Mouse (Mus musculus): ENCODE measurements around the gene Als2.

Gene Als2

DNA sequence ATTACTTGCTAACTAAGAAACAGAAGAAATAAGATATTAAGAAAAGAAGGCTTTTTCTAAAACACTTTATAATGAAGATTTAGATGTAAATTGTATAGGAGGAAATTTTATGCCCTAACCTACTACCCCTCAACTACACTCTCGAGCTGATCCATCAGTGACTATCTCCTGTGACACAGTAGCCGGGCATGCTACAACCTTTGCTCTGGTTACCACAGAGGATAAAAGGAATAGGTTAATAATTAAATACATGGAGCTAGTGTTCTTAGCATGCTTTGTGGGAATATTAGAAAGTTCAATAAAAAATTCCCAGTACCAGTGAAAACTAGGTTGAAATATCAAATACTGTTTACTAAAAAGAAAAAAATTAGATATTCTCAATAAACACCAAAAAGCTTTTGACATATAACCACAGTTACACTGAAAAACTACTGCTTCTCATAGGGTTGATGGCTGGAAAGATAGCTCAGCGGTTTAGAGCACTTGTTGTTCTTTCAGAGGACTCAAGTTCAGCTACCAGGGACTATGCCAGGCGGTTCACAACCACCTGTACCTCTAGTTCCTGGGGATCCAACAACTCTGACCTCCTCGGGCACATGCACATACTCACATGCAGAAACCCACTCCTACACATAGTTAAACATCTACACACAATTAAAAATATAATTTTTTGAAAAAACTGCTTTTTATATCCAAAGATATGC is 24.8 kb downstream of the Als2 start:
- in situ Hi-C loops (cut with MboI, MseI) = no loop called here

DNA sequence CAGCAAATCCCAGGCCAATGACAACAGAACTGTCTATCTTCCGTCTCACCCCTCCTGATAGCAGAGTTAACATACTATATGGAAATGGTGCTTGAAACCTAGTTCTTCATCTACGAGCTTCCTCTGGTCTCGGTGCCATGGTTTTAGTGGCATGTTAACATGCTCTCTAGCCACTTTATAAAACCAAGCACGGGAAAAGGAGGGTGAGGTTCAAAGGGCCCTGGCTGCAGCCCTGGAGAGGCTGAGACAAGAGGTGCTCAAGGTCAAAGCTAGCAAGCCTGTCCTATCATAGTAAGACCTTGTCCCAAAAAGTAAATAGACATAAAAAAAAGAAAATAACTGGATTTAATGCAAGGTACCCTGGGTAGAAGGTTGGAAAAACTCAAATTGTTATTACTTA is 25.4 kb downstream of the Als2 start:
- in situ Hi-C loops (cut with MboI, MseI) = no loop called here

DNA sequence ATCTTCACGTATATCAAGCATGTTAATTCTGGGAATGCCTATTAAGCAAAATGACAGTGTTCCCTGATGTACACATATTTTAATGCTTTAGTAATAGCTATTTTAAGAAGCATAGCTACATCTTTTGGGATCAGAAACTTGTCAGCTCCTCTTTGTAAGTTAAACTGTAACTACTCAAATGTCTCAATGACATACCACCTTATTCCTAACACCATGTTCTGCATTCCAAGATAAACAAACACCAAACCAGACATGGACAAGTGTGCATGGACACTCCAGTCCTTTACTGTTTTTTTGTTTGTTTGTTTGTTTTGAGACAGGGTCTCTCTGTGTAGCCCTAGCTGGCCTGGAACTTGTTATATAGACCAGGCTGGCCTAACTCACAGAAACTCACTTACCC is 28.7 kb downstream of the Als2 start:
- in situ Hi-C loops (cut with MboI, MseI) = no loop called here

DNA sequence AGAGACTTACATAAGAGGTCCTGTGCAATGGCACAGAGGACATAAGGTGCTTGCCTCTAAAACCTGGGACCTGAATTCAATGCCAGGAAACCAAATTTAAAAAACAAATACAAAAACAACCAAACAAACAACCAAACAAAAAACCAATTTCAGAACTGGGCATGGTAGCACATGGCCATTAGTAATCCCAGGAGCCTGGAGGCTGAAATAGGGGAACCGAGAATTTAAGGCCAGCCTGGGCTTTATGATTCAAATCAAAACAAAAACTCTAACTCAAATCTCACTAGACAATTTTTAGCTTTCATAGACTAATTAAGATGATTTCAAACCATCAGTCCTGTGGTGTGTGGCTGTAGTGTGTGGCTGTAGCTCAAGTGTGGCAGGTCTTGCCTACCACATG is 32.5 kb downstream of the Als2 start:
- in situ Hi-C loops (cut with MboI, MseI) = no loop called here

DNA sequence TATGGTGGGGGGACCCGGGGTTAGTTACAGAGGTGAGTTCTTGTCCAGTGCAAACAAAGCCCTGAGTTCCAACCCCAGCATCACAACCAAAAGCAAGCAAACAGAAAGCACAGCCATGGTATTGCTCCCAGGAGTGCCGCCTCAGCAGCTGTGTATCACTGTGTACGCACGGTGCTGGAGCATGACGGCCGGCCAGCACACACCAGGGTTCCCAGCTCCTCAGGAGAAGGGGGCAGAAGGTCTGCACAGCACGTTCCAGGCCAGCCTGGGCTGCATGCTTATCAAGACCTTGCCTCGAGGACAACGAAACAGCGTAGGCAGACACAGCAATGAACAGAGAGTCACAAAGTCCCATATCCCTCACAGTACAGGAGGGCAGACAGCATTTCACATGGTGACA is 34.7 kb downstream of the Als2 start:
- in situ Hi-C loops (cut with MboI, MseI) = no loop called here

DNA sequence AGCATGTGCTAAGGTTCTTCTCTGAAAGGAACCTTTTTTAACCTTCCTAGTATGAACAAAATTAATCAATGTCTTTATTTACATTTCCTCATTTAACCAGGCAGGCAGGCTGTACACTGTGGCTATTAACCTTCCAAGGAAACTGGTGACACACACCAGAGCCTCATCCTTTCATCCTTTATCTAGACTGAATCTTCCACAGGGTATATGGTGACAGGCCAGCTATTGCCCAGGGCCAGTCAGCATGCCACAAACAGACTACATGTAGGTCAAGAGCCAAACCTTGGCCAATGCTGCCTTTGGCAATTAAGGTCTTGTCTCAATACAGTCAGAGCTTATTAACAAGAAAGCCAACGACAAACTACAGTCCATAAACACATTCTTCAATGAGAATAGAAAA is 35.5 kb downstream of the Als2 start:
- in situ Hi-C loops (cut with MboI, MseI) = no loop called here

DNA sequence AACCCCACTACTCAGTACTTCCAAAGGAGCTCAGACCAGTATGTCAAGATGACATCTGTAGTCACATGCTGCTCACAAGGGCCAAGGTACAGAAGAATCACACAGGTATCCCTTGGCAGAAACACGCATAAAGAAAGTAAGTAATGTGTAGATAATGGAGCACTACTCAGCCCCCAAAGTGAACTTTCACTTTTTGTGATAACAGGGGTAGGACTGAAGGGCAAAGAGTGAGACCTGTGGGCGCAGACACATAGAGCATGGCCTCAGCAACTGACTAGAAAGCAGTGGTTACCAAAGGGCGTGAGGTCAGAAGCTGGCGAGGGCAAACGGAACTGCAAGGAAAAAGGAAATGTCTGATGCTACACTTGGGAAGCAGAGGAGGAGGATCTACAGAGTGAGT is 36.1 kb downstream of the Als2 start:
- in situ Hi-C loops (cut with MboI, MseI) = no loop called here

DNA sequence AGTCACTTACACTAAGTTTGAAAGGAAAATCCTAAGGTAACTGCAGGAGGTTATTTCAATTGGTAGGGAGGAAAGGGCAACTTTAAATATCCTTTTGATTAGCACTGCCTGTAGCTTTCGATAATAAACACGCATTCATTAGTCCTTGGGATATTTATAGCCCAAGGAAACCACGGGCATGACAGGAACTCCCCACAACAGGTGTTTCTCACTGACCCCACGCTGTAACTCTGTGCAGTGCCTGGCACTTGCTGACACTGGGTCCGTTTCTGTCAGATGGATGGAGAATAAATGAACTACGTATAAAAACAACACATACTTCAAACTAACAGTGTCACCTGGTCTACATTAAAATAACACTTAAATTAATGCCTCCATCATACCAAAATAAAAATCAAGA is 42.1 kb downstream of the Als2 start:
- in situ Hi-C loops (cut with MboI, MseI) = no loop called here

DNA sequence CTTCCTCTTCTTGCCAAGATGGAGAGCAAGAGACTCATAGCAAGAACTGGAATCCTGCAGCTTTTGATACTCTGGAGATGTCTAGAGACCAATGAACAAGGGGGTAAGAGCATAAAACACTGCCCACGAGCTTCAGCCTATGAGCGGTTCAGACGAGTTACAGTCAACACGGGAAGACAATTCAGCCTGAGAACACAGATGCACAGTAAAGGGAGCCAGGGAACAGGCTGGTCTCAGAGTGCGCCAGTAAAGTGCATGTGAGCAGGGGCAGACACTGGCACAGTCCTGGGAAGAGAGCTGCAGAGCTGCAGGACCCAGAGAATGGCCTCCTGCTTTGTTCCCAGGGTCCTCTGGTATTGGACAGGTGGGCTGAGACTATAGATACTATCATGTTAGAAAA is 49.2 kb downstream of the Als2 start:
- in situ Hi-C loops (cut with MboI, MseI) = no loop called here

DNA sequence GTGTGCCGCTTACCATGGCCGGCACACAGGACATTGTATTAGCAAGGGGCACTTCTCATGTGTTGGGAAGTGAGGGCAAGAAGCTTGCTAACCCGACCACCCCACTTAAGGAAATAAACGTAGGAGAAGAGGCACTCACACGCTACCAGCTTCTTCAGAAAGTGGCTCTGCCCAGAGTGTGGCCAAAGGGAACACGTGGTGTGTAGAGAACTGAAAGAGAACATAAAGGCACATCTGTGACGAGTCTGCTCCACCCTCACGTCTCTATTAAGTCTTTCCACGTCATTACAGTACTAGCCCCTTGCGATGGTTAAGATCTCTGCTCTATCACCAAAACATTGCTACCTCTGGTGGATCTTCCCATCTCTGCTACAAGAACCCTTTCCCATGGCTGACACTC is 50.7 kb downstream of the Als2 start:
- in situ Hi-C loops (cut with MboI, MseI) = no loop called here

DNA sequence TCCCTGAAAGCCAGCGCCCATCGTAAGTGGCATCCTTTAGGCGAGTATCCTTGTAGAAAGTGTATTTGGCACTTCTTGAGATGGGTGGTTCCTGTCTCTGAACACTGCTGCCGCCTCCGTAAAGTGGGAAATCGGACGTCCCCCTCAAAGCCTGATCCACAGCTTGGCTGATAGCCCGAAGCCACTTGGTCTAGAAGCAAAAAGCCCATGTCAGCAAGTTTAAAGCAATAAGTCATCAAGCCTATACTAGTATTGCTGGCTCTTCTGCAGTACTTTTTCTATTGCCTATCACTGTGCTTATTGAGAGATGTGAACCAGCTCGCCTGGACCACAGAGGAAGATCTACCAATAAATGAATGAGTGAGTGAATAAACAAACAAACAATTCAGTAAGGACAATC is 51.6 kb downstream of the Als2 start:
- in situ Hi-C loops (cut with MboI, MseI) = no loop called here

DNA sequence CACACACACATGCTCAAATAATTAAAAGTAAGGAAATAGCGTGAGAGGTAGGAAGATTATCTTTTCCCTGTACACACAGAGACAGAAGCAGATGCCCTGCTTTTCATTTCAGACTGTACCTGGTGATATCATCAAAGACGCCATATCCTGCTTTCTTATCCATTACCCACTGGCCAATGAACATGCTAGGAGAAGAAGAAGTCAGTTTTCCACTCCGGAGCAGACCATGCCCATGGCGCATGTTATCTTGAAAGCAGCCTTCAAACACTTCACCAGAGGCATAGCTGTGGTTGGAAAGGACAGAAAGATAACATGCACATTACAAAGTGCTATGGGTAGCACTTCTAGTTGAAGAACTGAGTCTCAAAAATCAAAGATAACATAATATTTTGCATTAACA is 54.0 kb downstream of the Als2 start:
- in situ Hi-C loops (cut with MboI, MseI) = no loop called here

DNA sequence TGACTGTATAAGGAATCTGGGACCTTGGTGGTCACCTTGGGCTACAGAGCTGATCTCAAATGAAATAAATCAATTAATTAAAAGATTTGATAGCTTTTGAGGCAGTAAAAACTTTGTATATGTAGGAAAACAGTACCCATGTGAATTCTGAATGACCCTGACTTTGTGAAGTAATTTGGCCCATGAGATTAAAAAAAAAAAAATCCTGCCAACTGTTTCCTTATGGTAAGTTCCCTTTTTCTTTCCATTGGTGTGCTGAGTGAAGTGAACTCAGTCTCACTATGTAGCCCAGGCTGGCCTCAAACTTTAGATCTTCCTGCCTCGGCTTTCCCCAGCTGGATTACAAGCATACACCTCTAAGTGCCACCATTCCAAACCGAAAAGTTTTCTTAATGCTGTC is 54.7 kb downstream of the Als2 start:
- in situ Hi-C loops (cut with MboI, MseI) = no loop called here

DNA sequence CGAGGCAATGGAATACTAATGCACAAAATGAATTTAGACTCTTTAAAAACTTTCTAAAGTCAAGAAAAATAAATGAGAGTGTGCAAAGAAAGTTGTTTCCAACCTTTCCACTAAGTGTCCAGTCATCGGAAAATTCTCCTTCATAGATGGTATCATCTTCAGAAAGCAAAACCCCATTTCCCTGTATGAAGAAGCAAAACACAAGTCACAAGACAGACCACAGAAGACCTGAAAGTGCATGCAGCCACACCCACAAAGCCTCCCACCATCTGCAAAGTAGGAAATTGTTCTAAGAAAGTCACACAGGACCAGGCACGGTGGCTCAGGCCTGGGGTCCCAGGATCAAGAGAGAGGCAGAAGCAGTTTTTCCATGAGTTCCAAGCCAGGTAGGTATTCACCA is 57.0 kb downstream of the Als2 start:
- in situ Hi-C loops (cut with MboI, MseI) = no loop called here

DNA sequence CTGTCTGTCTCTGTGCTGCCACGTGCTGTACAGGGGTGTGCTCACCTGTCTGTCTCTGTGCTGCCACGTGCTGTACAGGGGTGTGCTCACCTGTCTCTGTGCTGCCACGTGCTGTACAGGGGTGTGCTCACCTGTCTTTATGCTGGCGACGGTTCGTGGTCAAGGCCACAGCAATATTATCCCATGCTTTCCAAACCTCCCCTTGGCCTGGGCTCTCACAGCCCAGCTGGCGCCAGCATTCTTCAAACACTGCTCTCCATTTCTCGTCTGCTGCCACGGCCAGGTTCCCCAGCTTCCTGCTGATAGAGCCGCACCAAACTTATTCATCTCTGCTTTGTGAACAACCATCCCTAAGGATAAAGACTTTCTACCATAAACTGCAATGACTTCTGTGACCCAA is 58.6 kb downstream of the Als2 start:
- in situ Hi-C loops (cut with MboI, MseI) = no loop called here

DNA sequence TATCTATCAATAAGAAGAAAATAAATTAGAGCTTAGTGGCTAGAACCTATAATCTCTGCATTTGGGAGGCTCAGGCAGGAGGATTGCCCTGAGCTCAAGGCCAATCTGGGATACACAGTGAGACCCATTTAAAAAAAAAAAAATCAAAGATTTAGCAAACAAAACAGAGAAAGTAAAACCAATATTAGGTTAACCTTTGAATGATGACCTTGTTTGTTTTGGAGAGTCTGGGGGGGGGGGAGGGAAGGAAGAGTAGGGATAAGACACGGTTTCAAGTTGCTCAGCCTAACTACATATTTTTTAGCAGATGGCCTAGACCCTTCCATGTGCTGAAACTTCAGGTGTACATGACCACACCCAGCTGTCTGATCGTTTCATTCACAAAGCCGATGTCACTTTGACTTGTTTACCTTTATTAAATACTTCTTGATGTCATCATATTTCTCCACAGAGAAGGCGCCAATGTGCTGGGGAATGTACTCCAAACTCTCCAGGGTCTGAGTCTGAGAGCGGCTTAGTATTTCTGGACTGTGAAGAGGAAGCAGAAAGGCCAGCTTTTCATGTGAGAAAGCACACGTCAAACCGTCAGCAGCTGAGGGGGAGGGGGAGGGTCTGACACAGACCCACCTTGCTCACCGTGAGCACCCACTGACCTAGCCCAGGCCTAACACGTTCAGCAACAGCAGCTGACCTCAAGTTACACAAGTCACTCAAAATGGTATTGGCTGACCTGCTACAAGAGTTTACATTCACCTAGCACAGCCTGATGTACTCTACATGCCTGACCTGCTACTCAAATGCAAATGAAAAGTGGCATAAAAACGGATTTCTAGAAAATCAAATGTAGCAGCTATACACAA is 62.3 kb downstream of the Als2 start:
- in situ Hi-C loops (cut with MboI, MseI) = no loop called here

DNA sequence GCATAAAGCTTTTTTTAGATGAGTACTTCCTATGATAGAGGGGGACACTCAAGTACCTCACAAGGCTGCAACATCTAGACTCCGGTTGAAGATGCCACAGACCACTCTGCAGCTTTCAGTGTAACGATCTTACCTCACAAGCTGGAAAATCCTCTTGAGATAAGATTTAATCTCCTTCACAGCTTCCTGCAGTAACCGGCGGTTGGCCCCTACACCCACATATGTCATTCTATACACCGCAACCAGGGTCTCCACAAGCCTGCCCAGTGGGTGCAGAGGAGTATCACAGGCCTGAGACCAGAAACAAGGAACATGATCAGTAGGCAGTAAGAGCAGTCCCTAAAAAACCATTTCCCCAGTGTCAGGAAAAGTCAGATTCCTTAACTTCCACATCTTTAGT is 64.0 kb downstream of the Als2 start:
- in situ Hi-C loops (cut with MboI, MseI) = no loop called here

DNA sequence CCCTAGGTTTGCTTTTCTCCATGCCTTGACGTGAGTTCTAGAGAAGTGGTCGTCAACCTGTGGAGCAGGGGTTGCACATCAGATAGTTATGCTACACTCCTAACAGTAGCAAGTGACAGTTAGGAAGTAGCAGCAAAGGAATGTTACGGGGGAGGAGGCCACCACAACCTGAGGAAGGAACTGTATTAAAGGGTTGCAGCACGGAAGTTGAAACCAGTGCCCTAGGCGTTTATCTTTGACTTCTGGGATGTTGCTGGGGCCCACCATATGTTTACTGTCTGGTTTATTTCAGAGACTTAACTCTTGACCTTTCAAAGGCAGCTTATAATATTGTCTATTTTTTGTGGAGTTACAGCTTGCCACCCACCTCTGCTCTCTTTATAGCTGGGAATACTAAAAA is 65.2 kb downstream of the Als2 start:
- in situ Hi-C loops (cut with MboI, MseI) = no loop called here

DNA sequence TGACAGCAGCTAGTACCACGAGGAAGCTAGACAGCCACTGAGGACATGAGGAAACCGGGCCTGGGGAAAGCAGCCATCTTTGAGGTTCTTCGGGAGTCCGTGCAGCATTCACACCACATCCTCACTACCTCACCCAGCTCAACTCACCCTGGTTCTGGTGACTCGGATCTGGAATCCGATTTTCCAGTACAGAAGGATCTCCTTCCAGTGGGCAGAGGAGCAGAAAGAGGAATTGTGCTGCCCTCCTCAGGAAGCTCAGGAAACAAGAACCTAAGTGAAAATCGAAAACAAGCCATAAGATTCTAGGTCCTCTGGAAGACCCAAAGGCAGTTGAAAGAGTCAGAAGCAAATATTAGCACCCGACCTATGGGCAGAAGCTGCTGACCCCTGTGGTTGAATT is 66.7 kb downstream of the Als2 start:
- in situ Hi-C loops (cut with MboI, MseI) = no loop called here

DNA sequence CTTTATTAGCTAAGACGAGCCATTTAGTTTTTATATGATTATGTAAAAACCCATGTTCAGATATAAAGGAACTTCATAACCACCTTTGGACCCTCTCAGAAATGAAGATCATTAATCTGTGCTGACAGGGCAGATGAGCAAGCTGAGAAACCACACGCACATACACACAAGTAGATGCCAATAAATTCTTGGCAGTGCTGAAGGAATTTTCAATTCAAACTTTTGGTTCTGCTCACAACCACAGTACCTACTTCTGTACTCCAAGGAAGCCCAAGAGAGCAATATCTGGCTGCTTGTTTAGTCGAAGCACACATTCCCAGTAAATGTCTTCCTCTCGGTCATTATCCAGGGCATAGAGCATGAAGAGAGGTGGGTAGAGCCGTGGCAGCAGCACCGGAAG is 67.4 kb downstream of the Als2 start:
- in situ Hi-C loops (cut with MboI, MseI) = no loop called here

DNA sequence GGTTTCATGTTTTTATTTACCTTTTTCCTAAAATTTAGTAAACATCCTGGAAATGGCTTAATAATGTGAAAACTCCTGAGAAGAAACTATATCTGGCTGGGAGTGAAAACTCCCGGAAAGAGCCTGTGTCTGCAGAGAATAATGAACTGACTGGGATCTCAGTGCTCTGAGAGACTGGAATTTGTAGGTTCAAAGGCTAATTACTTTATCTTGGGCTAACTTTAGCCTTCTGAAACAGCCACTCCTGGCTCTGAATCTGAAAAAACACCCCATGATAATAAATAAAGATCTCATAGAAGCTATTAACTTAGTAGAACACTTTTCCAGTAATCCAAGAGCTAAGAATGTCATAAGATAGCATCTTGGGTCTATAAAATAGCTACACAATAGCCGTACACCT is 68.5 kb downstream of the Als2 start:
- in situ Hi-C loops (cut with MboI, MseI) = no loop called here

DNA sequence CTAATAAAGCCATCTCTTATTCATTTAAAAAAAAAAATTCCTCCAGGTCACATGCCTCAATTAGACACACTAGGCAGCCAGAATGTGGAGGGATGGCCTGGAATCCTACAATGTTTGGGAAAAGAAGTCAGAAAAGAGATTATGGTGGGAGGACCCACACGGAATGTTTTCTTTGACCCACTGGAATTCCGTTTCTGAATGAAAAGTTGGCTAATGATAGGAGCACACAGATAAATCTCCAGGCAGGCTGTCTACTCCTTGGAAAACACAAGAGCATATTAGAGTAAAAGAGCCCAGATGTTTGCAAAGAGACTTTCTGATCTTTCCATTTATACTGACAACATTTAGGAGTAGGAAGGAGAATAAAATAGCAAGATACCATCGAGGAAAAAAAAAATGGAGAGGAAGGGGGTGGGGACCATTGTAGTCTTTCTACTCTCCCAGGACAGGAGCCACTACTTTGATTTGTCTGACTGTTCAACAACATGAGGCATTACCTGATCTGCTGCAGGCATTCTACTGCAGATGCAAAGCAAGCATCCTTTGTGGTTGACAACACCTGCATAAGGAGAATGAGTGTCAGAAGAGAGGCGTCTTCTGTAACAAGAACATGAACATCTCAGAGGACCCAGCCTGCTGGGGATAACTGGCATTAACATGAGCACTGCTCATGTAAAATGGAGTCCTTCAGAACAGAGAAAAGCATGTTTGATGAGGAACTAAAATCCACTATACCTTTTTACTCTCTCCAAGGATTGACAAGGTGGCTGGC is 69.2 kb downstream of the Als2 start:
- in situ Hi-C loops (cut with MboI, MseI) = no loop called here

Measured in T-helper 17 cell (primary cell).